Mouse (Mus musculus): ENCODE results near the gene Bco1. TPM values are rescaled to one million over a fixed set of nuclear protein-coding genes. Genes with fewer than 3 reads are reported as not detected.

Bco1 gene
- polyA plus RNA-seq, 1 experiment = 3.0 TPM

GRCm38 (mm10) chr8:117123850-117124633, 28.4 kb downstream of the Bco1 start:
- 47% methylated on average over 13 of the region's 13 CpGs for WGBS
- DNase-seq = peak; percentile 65
- H3K27ac ChIP-seq (ENCODE audit: insufficient read depth, low read depth, low read length) = no peak overlapping the region
- TF ChIP-seq CTCF (conservative IDR thresholded peaks at IDR 0.05; ENCODE audit: insufficient read depth, insufficient read length, low read depth, low read length) (no peak), POLR2A (IDR thresholded peaks at IDR 0.05; ENCODE audit: low read depth, low read length) (no peak)
- H3K27me3 ChIP-seq (replicated peaks; ENCODE audit: control insufficient read depth, insufficient read depth, low read length) = no peaks in the 10 kb centered on the region
- no peak overlapping the region for H3K4me3 ChIP-seq (ENCODE audit: insufficient read depth, low read depth, low read length)
- peaks cover 6% of the 10 kb centered on the region; the same call in 1 of the 2 replicates for H3K4me1 ChIP-seq (ENCODE audit: control insufficient read depth, insufficient read depth, low read length)
- no peaks in the 10 kb centered on the region for H3K36me3 ChIP-seq (ENCODE audit: control insufficient read depth, insufficient read depth, low read length)

- H3K4me1 ChIP-seq (ENCODE audit: control insufficient read depth, insufficient read depth, low read length) = peaks cover 6% of the 10 kb centered on the region; the same call in 1 of the 2 replicates
- no peak for DNase-seq
- WGBS = 90% methylated on average over 3 of the region's 3 CpGs
- H3K27me3 ChIP-seq (replicated peaks; ENCODE audit: control insufficient read depth, insufficient read depth, low read length) = no peaks in the 10 kb centered on the region
- H3K4me3 ChIP-seq (ENCODE audit: insufficient read depth, low read depth, low read length) = no peak overlapping the region
- no peak overlapping the region for H3K27ac ChIP-seq (ENCODE audit: insufficient read depth, low read depth, low read length)
- H3K36me3 ChIP-seq (ENCODE audit: control insufficient read depth, insufficient read depth, low read length) = no peaks in the 10 kb centered on the region
- TF ChIP-seq POLR2A (IDR thresholded peaks at IDR 0.05; ENCODE audit: low read depth, low read length) = no peak
- no peak for TF ChIP-seq CTCF (conservative IDR thresholded peaks at IDR 0.05; ENCODE audit: insufficient read depth, insufficient read length, low read depth, low read length)
Measured at GRCm38 (mm10) chr8:117125854-117126253, 30.2 kb downstream of the Bco1 start.

GRCm38 (mm10) chr8:117126411-117126810, 30.8 kb downstream of the Bco1 start:
- whole genome bisulfite sequencing = 96% methylated on average over 3 of the region's 3 CpGs
- Histone ChIP-seq H3K4me3 (ENCODE audit: insufficient read depth, low read depth, low read length) (no peak overlapping the region), H3K27ac (ENCODE audit: insufficient read depth, low read depth, low read length) (no peak overlapping the region), H3K27me3 (replicated peaks; ENCODE audit: control insufficient read depth, insufficient read depth, low read length) (no peaks in the 10 kb centered on the region), H3K36me3 (ENCODE audit: control insufficient read depth, insufficient read depth, low read length) (no peaks in the 10 kb centered on the region), H3K4me1 (ENCODE audit: control insufficient read depth, insufficient read depth, low read length) (peaks cover 6% of the 10 kb centered on the region; the same call in 1 of the 2 replicates)
- DNase-seq = no peak
- TF ChIP-seq POLR2A (IDR thresholded peaks at IDR 0.05; ENCODE audit: low read depth, low read length) (no peak), CTCF (conservative IDR thresholded peaks at IDR 0.05; ENCODE audit: insufficient read depth, insufficient read length, low read depth, low read length) (no peak)

- H3K4me1 ChIP-seq (ENCODE audit: control insufficient read depth, insufficient read depth, low read length) = peaks cover 6% of the 10 kb centered on the region; the same call in 1 of the 2 replicates
- no peaks in the 10 kb centered on the region for H3K27me3 ChIP-seq (replicated peaks; ENCODE audit: control insufficient read depth, insufficient read depth, low read length)
- no peaks in the 10 kb centered on the region for H3K36me3 ChIP-seq (ENCODE audit: control insufficient read depth, insufficient read depth, low read length)
- TF ChIP-seq POLR2A (IDR thresholded peaks at IDR 0.05; ENCODE audit: low read depth, low read length) = no peak
- 0 out of 2 replicates have a peak, but pooled peaks have one; percentile 12 for TF ChIP-seq CTCF (conservative IDR thresholded peaks at IDR 0.05; ENCODE audit: insufficient read depth, insufficient read length, low read depth, low read length)
- 85% methylated on average over 8 of the region's 8 CpGs for WGBS
- H3K4me3 ChIP-seq (ENCODE audit: insufficient read depth, low read depth, low read length) = no peak overlapping the region
- H3K27ac ChIP-seq (ENCODE audit: insufficient read depth, low read depth, low read length) = no peak overlapping the region
- DNase-seq = no peak
Measured at GRCm38 (mm10) chr8:117127063-117127462, 31.4 kb downstream of the Bco1 start.

- Histone ChIP-seq H3K27ac (ENCODE audit: insufficient read depth, low read depth, low read length) (no peak overlapping the region), H3K27me3 (replicated peaks; ENCODE audit: control insufficient read depth, insufficient read depth, low read length) (no peaks in the 10 kb centered on the region), H3K4me1 (ENCODE audit: control insufficient read depth, insufficient read depth, low read length) (no peaks in the 10 kb centered on the region), H3K36me3 (ENCODE audit: control insufficient read depth, insufficient read depth, low read length) (no peaks in the 10 kb centered on the region), H3K4me3 (ENCODE audit: insufficient read depth, low read depth, low read length) (no peak overlapping the region)
- no peak for DNase-seq
- TF ChIP-seq CTCF (conservative IDR thresholded peaks at IDR 0.05; ENCODE audit: insufficient read depth, insufficient read length, low read depth, low read length) = no peak
- no peak for TF ChIP-seq POLR2A (IDR thresholded peaks at IDR 0.05; ENCODE audit: low read depth, low read length)
- WGBS = 92% methylated on average over 3 of the region's 3 CpGs
Measured at GRCm38 (mm10) chr8:117133702-117134101, 38.0 kb downstream of the Bco1 start.

- TF ChIP-seq POLR2A (IDR thresholded peaks at IDR 0.05; ENCODE audit: low read depth, low read length) (no peak), CTCF (conservative IDR thresholded peaks at IDR 0.05; ENCODE audit: insufficient read depth, insufficient read length, low read depth, low read length) (no peak)
- no peaks in the 10 kb centered on the region for H3K4me1 ChIP-seq (ENCODE audit: control insufficient read depth, insufficient read depth, low read length)
- no peak overlapping the region for H3K27ac ChIP-seq (ENCODE audit: insufficient read depth, low read depth, low read length)
- no peaks in the 10 kb centered on the region for H3K36me3 ChIP-seq (ENCODE audit: control insufficient read depth, insufficient read depth, low read length)
- DNase-seq = no peak
- H3K27me3 ChIP-seq (replicated peaks; ENCODE audit: control insufficient read depth, insufficient read depth, low read length) = no peaks in the 10 kb centered on the region
- no peak overlapping the region for H3K4me3 ChIP-seq (ENCODE audit: insufficient read depth, low read depth, low read length)
- 25% methylated on average over 4 of the region's 4 CpGs for WGBS
Measured at GRCm38 (mm10) chr8:117136351-117136750, 40.7 kb downstream of the Bco1 start.

- Histone ChIP-seq H3K4me3 (ENCODE audit: insufficient read depth, low read depth, low read length) (no peak overlapping the region), H3K27ac (ENCODE audit: insufficient read depth, low read depth, low read length) (no peak overlapping the region), H3K27me3 (replicated peaks; ENCODE audit: control insufficient read depth, insufficient read depth, low read length) (no peaks in the 10 kb centered on the region), H3K36me3 (ENCODE audit: control insufficient read depth, insufficient read depth, low read length) (no peaks in the 10 kb centered on the region), H3K4me1 (ENCODE audit: control insufficient read depth, insufficient read depth, low read length) (no peaks in the 10 kb centered on the region)
- no peak for TF ChIP-seq POLR2A (IDR thresholded peaks at IDR 0.05; ENCODE audit: low read depth, low read length)
- WGBS = 62% methylated on average over 2 of the region's 2 CpGs
- DNase-seq = no peak
Measured at GRCm38 (mm10) chr8:117136763-117137162, 41.1 kb downstream of the Bco1 start.
